Mouse (Mus musculus): Measurements from ENCODE around the gene Cnn1. TPM values are rescaled to one million over a fixed set of nuclear protein-coding genes. Genes with fewer than 3 reads are reported as not detected.

Cnn1 gene
- total and polyA plus RNA-seq, 3 experiments = not detected

DNA sequence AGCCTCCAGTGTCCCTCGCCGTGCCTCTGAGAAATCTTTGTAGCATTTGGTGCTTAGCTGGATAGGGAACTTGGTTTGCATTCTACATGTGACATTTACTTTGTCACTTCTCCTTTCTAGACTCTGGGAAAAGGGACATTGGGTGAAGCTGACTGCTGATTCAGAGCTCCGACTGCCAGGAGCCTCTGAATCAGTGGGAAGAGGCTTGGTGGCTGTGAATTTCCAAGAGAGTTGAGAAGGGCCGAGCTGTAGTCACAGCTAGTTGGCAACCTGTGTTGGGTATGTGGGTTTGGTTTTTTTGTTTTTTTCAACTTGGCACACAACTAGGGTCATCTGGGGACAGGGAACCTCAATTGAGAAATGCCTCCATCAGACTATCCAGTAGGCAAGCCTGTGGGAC, 20.5 kb downstream of the Cnn1 start:
- dilution Hi-C loops (cut with MboI; ENCODE audit: extremely low pct_ligation_motif_present, extremely low pct_unique_long_range_greater_than_20kb, low sequenced_read_pairs) = no loop called here
- H3K27ac ChIP-seq (ENCODE audit: insufficient read depth, low read depth) = no peak overlapping the region
- in situ Hi-C loops (cut with MboI; ENCODE audit: low pct_ligation_motif_present, low pct_unique_long_range_greater_than_20kb, low sequenced_read_pairs) = loop anchor here (5.0 kb wide), 1 partner anchor 47 kb away; the partner anchor contains the start of genes Gm49318 and Zfp653

DNA sequence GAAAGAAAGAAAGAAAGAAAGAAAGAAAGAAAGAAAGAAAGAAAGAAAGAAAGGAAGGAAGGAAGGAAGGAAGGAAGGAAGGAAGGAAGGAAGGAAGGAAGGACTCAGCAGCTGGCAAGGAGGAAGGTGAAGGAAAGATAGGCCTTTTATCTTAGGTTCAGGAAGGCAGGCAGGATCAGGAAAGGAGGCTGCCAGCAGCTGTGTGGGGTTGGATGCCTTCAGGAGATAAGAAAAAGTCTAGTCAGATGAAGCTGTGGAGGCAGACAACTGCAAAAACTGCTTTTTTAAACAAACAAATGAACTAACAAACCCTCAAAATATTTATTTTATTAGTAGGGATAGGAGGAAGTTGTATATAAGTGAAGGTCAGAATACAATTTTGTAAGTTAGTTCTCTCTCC, 22.5 kb downstream of the Cnn1 start:
- peaks cover 11 to 68% of the 10 kb centered on the region in 2 experiments for H3K4me1 ChIP-seq (ENCODE audit: control insufficient read depth in 1 of 2, insufficient read depth in 2 of 2)
- H3K4me3 ChIP-seq (replicated peaks in 1 of 3; ENCODE audit: low read depth in 2 of 3, low read length in 2 of 3, poor library complexity in 1 of 3) = no peak overlapping the region
- TF ChIP-seq ZKSCAN1 (IDR thresholded peaks at IDR 0.05; ENCODE audit: borderline replicate concordance, low read depth, low read length) (no peak), BHLHE40 (IDR thresholded peaks at IDR 0.05; ENCODE audit: low read depth, low read length) (no peak), USF2 (conservative IDR thresholded peaks at IDR 0.05; ENCODE audit: low read depth, low read length) (no peak), MEF2A (IDR thresholded peaks at IDR 0.05; ENCODE audit: borderline replicate concordance, low read depth, low read length) (no peak), MAX (IDR thresholded peaks at IDR 0.05; ENCODE audit: low read length) (no peak), ZMIZ1 (IDR thresholded peaks at IDR 0.05; ENCODE audit: low read depth, low read length) (no peak), RCOR1 (conservative IDR thresholded peaks at IDR 0.05; ENCODE audit: low read depth, low read length) (no peak), ETS1 (conservative IDR thresholded peaks at IDR 0.05; ENCODE audit: low read depth, low read length) (no peak), TBP (conservative IDR thresholded peaks at IDR 0.05; ENCODE audit: low read depth, low read length) (no peak), JUND (conservative IDR thresholded peaks at IDR 0.05; ENCODE audit: low read depth, low read length) (no peak), ZC3H11A (IDR thresholded peaks at IDR 0.05; ENCODE audit: low read depth, low read length) (no peak), RAD21 (IDR thresholded peaks at IDR 0.05; ENCODE audit: low read depth, low read length) (no peak)
- DNase-seq (ENCODE audit: extremely low read depth) = no peak
- dilution Hi-C loops (cut with MboI; ENCODE audit: extremely low pct_ligation_motif_present, extremely low pct_unique_long_range_greater_than_20kb, low sequenced_read_pairs) (no loop called here), in situ Hi-C loops (cut with MboI; ENCODE audit: low pct_ligation_motif_present, low pct_unique_long_range_greater_than_20kb, low sequenced_read_pairs) (loop anchor here (5.0 kb wide), 1 partner anchor 36 kb away; the partner anchor contains the start of gene Pigyl)
- no peaks in the 10 kb centered on the region for H3K27me3 ChIP-seq (replicated peaks)
- no peak overlapping the region for H3K9ac ChIP-seq (ENCODE audit: insufficient read depth, low read depth)
- H3K9me3 ChIP-seq (replicated peaks; ENCODE audit: low read length) = peaks cover 3% of the 10 kb centered on the region
- no peak overlapping the region for H3K27ac ChIP-seq (ENCODE audit: insufficient read depth, low read depth)
- peaks cover 3% of the 10 kb centered on the region for H3K79me2 ChIP-seq (replicated peaks; ENCODE audit: control insufficient read depth, extremely low read depth, insufficient read depth, poor library complexity, severe bottlenecking)
- no peaks in the 10 kb centered on the region for H3K36me3 ChIP-seq (replicated peaks in 1 of 2; ENCODE audit: control insufficient read depth in 1 of 2, insufficient read depth in 1 of 2, low read length in 1 of 2)
- H3K4me2 ChIP-seq (ENCODE audit: insufficient read depth, low read depth, poor library complexity, severe bottlenecking) = no peak overlapping the region

More for the DNA sequence above, 20.5 kb downstream of the Cnn1 start:
- no peaks in the 10 kb centered on the region for H3K27me3 ChIP-seq (replicated peaks)
- H3K79me2 ChIP-seq (replicated peaks; ENCODE audit: control insufficient read depth, extremely low read depth, insufficient read depth, poor library complexity, severe bottlenecking) = peaks cover 14% of the 10 kb centered on the region
- no peak overlapping the region for H3K9ac ChIP-seq (ENCODE audit: insufficient read depth, low read depth)
- TF ChIP-seq SMC3 (IDR thresholded peaks at IDR 0.05; ENCODE audit: low read depth, low read length) = no peak
- TF ChIP-seq CHD1 (IDR thresholded peaks at IDR 0.05; ENCODE audit: low read depth, low read length) = no peak
- no peak for TF ChIP-seq CHD2 (IDR thresholded peaks at IDR 0.05; ENCODE audit: low read length)
- TF ChIP-seq PAX5 (IDR thresholded peaks at IDR 0.05; ENCODE audit: low read length) = no peak
- TF ChIP-seq ZKSCAN1 (IDR thresholded peaks at IDR 0.05; ENCODE audit: borderline replicate concordance, low read depth, low read length) = no peak
- TF ChIP-seq HCFC1 (IDR thresholded peaks at IDR 0.05; ENCODE audit: low read depth, low read length) = no peak
- no peak for TF ChIP-seq MYC (IDR thresholded peaks at IDR 0.05; ENCODE audit: low read depth, low read length)
- no peak for TF ChIP-seq RAD21 (IDR thresholded peaks at IDR 0.05; ENCODE audit: low read depth, low read length)
- no peak for TF ChIP-seq MAZ (IDR thresholded peaks at IDR 0.05; ENCODE audit: low read depth, low read length)
- TF ChIP-seq NELFE (IDR thresholded peaks at IDR 0.05; ENCODE audit: low read depth, low read length) = no peak
- H3K36me3 ChIP-seq (replicated peaks in 1 of 2; ENCODE audit: control insufficient read depth in 1 of 2, insufficient read depth in 1 of 2, low read length in 1 of 2) = peaks cover 0 to 5% of the 10 kb centered on the region in 2 experiments
- DNase-seq (ENCODE audit: extremely low read depth) = no peak
- no peak overlapping the region for H3K4me2 ChIP-seq (ENCODE audit: insufficient read depth, low read depth, poor library complexity, severe bottlenecking)
- H3K9me3 ChIP-seq (replicated peaks; ENCODE audit: low read length) = peaks cover 3% of the 10 kb centered on the region
- peaks cover 15 to 67% of the 10 kb centered on the region in 2 experiments for H3K4me1 ChIP-seq (ENCODE audit: control insufficient read depth in 1 of 2, insufficient read depth in 2 of 2)
- H3K4me3 ChIP-seq (replicated peaks in 1 of 3; ENCODE audit: low read depth in 2 of 3, low read length in 2 of 3, poor library complexity in 1 of 3) = no peak overlapping the region

All from CH12.LX (cell line).